Mouse (Mus musculus) C2C12 (cell line): ENCODE results near the gene Ttll8.

Source experiments
- CTCF ChIP-seq: IDR thresholded peaks from one replicate; pipeline ENCODE4 v1.5.1; 2011; ENCODE audit not compliant: control insufficient read depth, insufficient read depth, insufficient read length
- MAX ChIP-seq: IDR thresholded peaks from one replicate; pipeline ENCODE4 v1.6.1; 2011; ENCODE audit warnings: mild to moderate bottlenecking, control low read depth
- MYOG ChIP-seq: IDR thresholded peaks from one replicate; pipeline ENCODE4 v1.6.1; 2011; ENCODE audit not compliant: control insufficient read depth, insufficient read length; ENCODE audit errors: extremely low read depth

DNA sequence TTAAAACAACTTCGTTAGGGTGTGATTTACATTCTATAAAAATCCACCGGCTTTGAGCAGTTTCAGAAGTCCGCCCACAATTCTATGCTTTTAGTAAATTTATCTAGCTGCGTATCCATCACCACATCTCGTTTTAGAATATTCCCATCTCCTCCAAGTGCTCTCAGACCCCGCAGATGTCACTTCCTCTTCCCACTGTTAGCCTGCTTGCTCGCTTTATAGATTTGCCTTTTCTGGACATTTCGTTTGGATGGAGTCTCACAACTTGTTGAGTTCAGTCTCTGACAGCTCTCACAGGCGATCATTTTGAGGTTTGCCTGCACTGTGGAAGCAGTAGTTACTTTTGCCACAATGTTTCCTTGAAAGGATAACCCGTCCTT, 77.2 kb downstream of the Ttll8 start:
- TF ChIP-seq CTCF (no peak), MYOG (no peak), MAX (no peak)
